Mouse (Mus musculus) embryonic facial prominence, embryonic 12.5 days (tissue): ENCODE measurements around the gene Mapk11. TPM values are rescaled to one million over a fixed set of nuclear protein-coding genes. Genes with fewer than 3 reads are reported as not detected.

Source experiments
- ATAC-seq: fragments of 200-750 bp; cut with Nextera tagmentation; 2 replicates; pipeline ENCODE4 v1.8.0; 2017; ENCODE audit not compliant: insufficient number of reproducible peaks, insufficient read depth, low FRiP score, low TSS enrichment
- H3K27ac ChIP-seq: fragments of 300-500 bp; sonication (generic); 2 replicates; pipeline ENCODE4 v1.5.1; 2016; ENCODE audit warnings: mild to moderate bottlenecking
- H3K27me3 ChIP-seq: fragments of 300-500 bp; sonication (generic); 2 replicates; pipeline ENCODE4 v1.6.1; 2016; ENCODE audit warnings: mild to moderate bottlenecking, moderate library complexity
- H3K36me3 ChIP-seq: fragments of 300-500 bp; sonication (generic); 2 replicates; pipeline ENCODE4 v1.6.1; 2016; ENCODE audit warnings: mild to moderate bottlenecking
- H3K4me1 ChIP-seq: fragments of 300-500 bp; sonication (generic); 2 replicates; pipeline ENCODE4 v1.6.1; 2016
- H3K4me2 ChIP-seq: fragments of 300-500 bp; sonication (generic); replicated peaks from 2 replicates; pipeline ENCODE4 v1.6.1; 2016; ENCODE audit warnings: mild to moderate bottlenecking, moderate library complexity
- H3K4me3 ChIP-seq: fragments of 300-500 bp; sonication (generic); 2 replicates; pipeline ENCODE4 v1.5.1; 2016; ENCODE audit warnings: mild to moderate bottlenecking
- H3K9ac ChIP-seq: fragments of 300-500 bp; sonication (generic); 2 replicates; pipeline ENCODE4 v1.6.1; 2016; ENCODE audit warnings: mild to moderate bottlenecking, moderate library complexity
- H3K9me3 ChIP-seq: fragments of 300-500 bp; sonication (generic); 2 replicates; pipeline ENCODE4 v1.6.1; 2016; ENCODE audit warnings: mild to moderate bottlenecking, moderate library complexity
- WGBS: fragments of 180-500 bp; shearing (Covaris S2); methylation state at CpG from one replicate; pipeline ENCODE4 v1.1.7; 2016; 5-methylcytosine and 5-hydroxymethylcytosine counted together
- polyA plus RNA-seq: library from polyadenylated mRNA; unstranded; fragments of >200 nt; fragmentation: Nextera tagmentation; extraction: Ambion mirVana; gene quantifications from 2 replicates; pipeline ENCODE4 v1.2.1, GENCODE M21; 2016

Mapk11 gene
- polyA plus RNA-seq, 1 experiment from 2014 or later = 14.0 TPM

- no peak overlapping the region for H3K27ac ChIP-seq
- WGBS = under 1% methylated on average over 53 of the region's 53 CpGs
These were observed 9.3 kb downstream of the Mapk11 start for GRCm38 (mm10) chr15:89140048-89140658.

GRCm38 (mm10) chr15:89138531-89138930, 10.9 kb downstream of the Mapk11 start:
- Histone ChIP-seq H3K4me1 (peaks cover 19% of the 10 kb centered on the region; the same call in 1 of the 2 replicates), H3K9me3 (no peaks in the 10 kb centered on the region), H3K27ac (no peak overlapping the region), H3K27me3 (peaks cover 57% of the 10 kb centered on the region), H3K4me3 (no peak overlapping the region), H3K9ac (no peak overlapping the region), H3K4me2 (no peak overlapping the region), H3K36me3 (no peaks in the 10 kb centered on the region)
- no peak for ATAC-seq
- WGBS = 95% methylated on average over 6 of the region's 6 CpGs

More at GRCm38 (mm10) chr15:89140048-89140658, 9.3 kb downstream of the Mapk11 start:
- Histone ChIP-seq H3K9ac (peak overlapping the region; percentile 66), H3K36me3 (no peaks in the 10 kb centered on the region), H3K4me2 (peak overlapping the region; percentile 92), H3K4me1 (peaks cover 19% of the 10 kb centered on the region; the same call in 1 of the 2 replicates), H3K4me3 (peak overlapping the region; percentile 46), H3K9me3 (no peaks in the 10 kb centered on the region), H3K27me3 (peaks cover 62% of the 10 kb centered on the region)
- ATAC-seq = 0 out of 2 replicates have a peak, but pooled peaks have one; percentile 1

GRCm38 (mm10) chr15:89138046-89138405, 11.4 kb downstream of the Mapk11 start:
- Histone ChIP-seq H3K9me3 (no peaks in the 10 kb centered on the region), H3K4me2 (no peak overlapping the region), H3K27ac (no peak overlapping the region), H3K9ac (no peak overlapping the region), H3K27me3 (peaks cover 53% of the 10 kb centered on the region), H3K36me3 (no peaks in the 10 kb centered on the region), H3K4me3 (no peak overlapping the region), H3K4me1 (peaks cover 19% of the 10 kb centered on the region; the same call in 1 of the 2 replicates)
- ATAC-seq = no peak
- WGBS = 80% methylated on average over 7 of the region's 7 CpGs

GRCm38 (mm10) chr15:89137378-89138045, 11.9 kb downstream of the Mapk11 start:
- Histone ChIP-seq H3K27ac (no peak overlapping the region), H3K36me3 (no peaks in the 10 kb centered on the region), H3K4me1 (peaks cover 19% of the 10 kb centered on the region; the same call in 1 of the 2 replicates), H3K9me3 (no peaks in the 10 kb centered on the region), H3K4me3 (no peak overlapping the region), H3K27me3 (peaks cover 47% of the 10 kb centered on the region), H3K9ac (no peak overlapping the region), H3K4me2 (no peak overlapping the region)
- 64% methylated on average over 11 of the region's 11 CpGs for WGBS
- no peak for ATAC-seq

GRCm38 (mm10) chr15:89136461-89137155, 12.8 kb downstream of the Mapk11 start:
- Histone ChIP-seq H3K9me3 (no peaks in the 10 kb centered on the region), H3K4me3 (no peak overlapping the region), H3K4me1 (peaks cover 19% of the 10 kb centered on the region; the same call in 1 of the 2 replicates), H3K27ac (no peak overlapping the region), H3K36me3 (no peaks in the 10 kb centered on the region), H3K4me2 (no peak overlapping the region), H3K9ac (no peak overlapping the region), H3K27me3 (peaks cover 39% of the 10 kb centered on the region)
- no peak for ATAC-seq
- WGBS = 95% methylated on average over 5 of the region's 5 CpGs

GRCm38 (mm10) chr15:89131316-89131715, 18.1 kb downstream of the Mapk11 start:
- no peaks in the 10 kb centered on the region for H3K27me3 ChIP-seq
- no peak overlapping the region for H3K9ac ChIP-seq
- peaks cover 11% of the 10 kb centered on the region; the same call in 1 of the 2 replicates for H3K4me1 ChIP-seq
- no peak overlapping the region for H3K27ac ChIP-seq
- no peak for ATAC-seq
- no peaks in the 10 kb centered on the region for H3K36me3 ChIP-seq
- H3K9me3 ChIP-seq = no peaks in the 10 kb centered on the region
- 85% methylated on average over 3 of the region's 3 CpGs for WGBS
- H3K4me3 ChIP-seq = no peak overlapping the region
- no peak overlapping the region for H3K4me2 ChIP-seq

GRCm38 (mm10) chr15:89130245-89130644, 19.2 kb downstream of the Mapk11 start:
- Histone ChIP-seq H3K4me1 (peaks cover 11% of the 10 kb centered on the region; the same call in 1 of the 2 replicates), H3K27me3 (no peaks in the 10 kb centered on the region), H3K4me2 (no peak overlapping the region), H3K9me3 (no peaks in the 10 kb centered on the region), H3K36me3 (no peaks in the 10 kb centered on the region), H3K9ac (no peak overlapping the region), H3K4me3 (no peak overlapping the region), H3K27ac (no peak overlapping the region)
- no peak for ATAC-seq

- Histone ChIP-seq H3K4me2 (peak within 1 kb of the TSS; percentile 82), H3K36me3 (no peaks in the 10 kb centered on the region), H3K27me3 (no peaks in the 10 kb centered on the region), H3K27ac (peak within 1 kb of the TSS; percentile 57; the same call in 1 of the 2 replicates), H3K4me3 (peak within 1 kb of the TSS; percentile 59), H3K9ac (peak within 1 kb of the TSS; percentile 61), H3K9me3 (no peaks in the 10 kb centered on the region), H3K4me1 (peaks cover 14% of the 10 kb centered on the region)
- WGBS = 3% methylated on average over 36 of the region's 36 CpGs
- peak; percentile 80 for ATAC-seq
These were observed 20.8 kb downstream of the Mapk11 start, which contains the start of gene Hdac10 for GRCm38 (mm10) chr15:89128382-89129350. Gene Hdac10, minus strand, starts transcription at chr15:89128700.

- no peaks in the 10 kb centered on the region for H3K27me3 ChIP-seq
- H3K4me1 ChIP-seq = peaks cover 17% of the 10 kb centered on the region
- 89% methylated on average over 8 of the region's 8 CpGs for WGBS
- H3K4me2 ChIP-seq = peak overlapping the region; percentile 82
- no peak for ATAC-seq
- peak overlapping the region; percentile 59 for H3K4me3 ChIP-seq
- H3K27ac ChIP-seq = no peak overlapping the region
- H3K9ac ChIP-seq = peak overlapping the region; percentile 61
- H3K36me3 ChIP-seq = no peaks in the 10 kb centered on the region
- no peaks in the 10 kb centered on the region for H3K9me3 ChIP-seq
These were observed 22.0 kb downstream of the Mapk11 start for GRCm38 (mm10) chr15:89127364-89127940.

- Histone ChIP-seq H3K27me3 (no peaks in the 10 kb centered on the region), H3K36me3 (no peaks in the 10 kb centered on the region), H3K27ac (no peak overlapping the region), H3K9ac (no peak overlapping the region), H3K9me3 (no peaks in the 10 kb centered on the region), H3K4me3 (no peak overlapping the region), H3K4me1 (peaks cover 25% of the 10 kb centered on the region), H3K4me2 (no peak overlapping the region)
- 88% methylated on average over 8 of the region's 8 CpGs for WGBS
- ATAC-seq = no peak
These were observed 22.8 kb downstream of the Mapk11 start for GRCm38 (mm10) chr15:89126622-89127021.

GRCm38 (mm10) chr15:89125351-89125750, 24.1 kb downstream of the Mapk11 start:
- peaks cover 37% of the 10 kb centered on the region for H3K4me1 ChIP-seq

More at GRCm38 (mm10) chr15:89125351-89125750, 24.1 kb downstream of the Mapk11 start:
- H3K36me3 ChIP-seq = no peaks in the 10 kb centered on the region
- H3K9ac ChIP-seq = no peak overlapping the region
- H3K9me3 ChIP-seq = no peaks in the 10 kb centered on the region
- no peak overlapping the region for H3K27ac ChIP-seq
- H3K27me3 ChIP-seq = no peaks in the 10 kb centered on the region
- H3K4me2 ChIP-seq = no peak overlapping the region
- 96% methylated on average over 9 of the region's 9 CpGs for WGBS
- no peak overlapping the region for H3K4me3 ChIP-seq
- ATAC-seq = no peak
